Mouse (Mus musculus) lung, adult 10 weeks (tissue): ENCODE results near the gene Rgs6. TPM values are rescaled to one million over a fixed set of nuclear protein-coding genes. Genes with fewer than 3 reads are reported as not detected.

Source experiments
- polyA plus RNA-seq: library from polyadenylated mRNA; stranded (reverse); fragments of 350-450 nt; fragmentation: Illumina TruSeq; extraction: RNeasy Lipid Tissue Mini Kit (QIAGEN cat#74804); gene quantifications from one replicate; pipeline ENCODE4 v1.2.3, GENCODE M21; 2014; ENCODE audit warnings: low read depth, low replicate concordance; ENCODE audit not compliant: insufficient read depth

Gene Rgs6
- polyA plus RNA-seq = 3.2 TPM

DNA sequence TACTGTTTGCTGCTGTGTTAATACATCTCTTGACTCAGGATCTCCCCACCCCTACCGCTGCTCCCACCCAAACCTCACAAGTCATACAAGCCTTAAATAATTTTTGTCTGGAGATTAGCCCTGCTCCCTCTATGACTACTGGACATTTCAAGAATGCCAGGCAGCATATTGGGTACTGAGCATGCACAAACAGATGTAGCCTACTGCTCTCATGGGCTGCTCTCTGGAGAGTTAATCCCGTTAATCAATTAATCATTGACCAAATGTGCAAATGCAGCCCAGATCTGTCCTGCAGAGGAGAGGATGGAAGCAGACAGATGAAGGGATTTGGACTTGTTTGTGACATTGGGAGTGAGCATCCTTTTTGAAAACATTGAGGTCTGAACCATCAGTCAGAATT, at the start of gene Rgs6:
TSS of gene Rgs6 (plus strand) at position 276 of the 400 bp plus-strand sequence.

